Mouse (Mus musculus): ENCODE measurements around the gene Strn4.

Gene Strn4

GRCm38 (mm10) chr7:16810920-16811648, 4.6 kb upstream of the Strn4 start:
- no peak for DNase-seq (ENCODE audit: low spot score)

- DNase-seq (ENCODE audit: low spot score) = no peak
Measured at GRCm38 (mm10) chr7:16811649-16812070, 4.0 kb upstream of the Strn4 start.

GRCm38 (mm10) chr7:16812505-16812904, 3.2 kb upstream of the Strn4 start:
- DNase-seq (ENCODE audit: low spot score) = no peak

GRCm38 (mm10) chr7:16816078-16816474, 387 bp downstream of the Strn4 start:
- DNase-seq (ENCODE audit: low spot score) = peak; percentile 86

- peak; percentile 73 for DNase-seq (ENCODE audit: low spot score)
Measured at GRCm38 (mm10) chr7:16816475-16817122, 910 bp downstream of the Strn4 start, which contains the start of gene Fkrp. Gene Fkrp, minus strand, starts transcription at chr7:16816732.

- no peak for DNase-seq (ENCODE audit: low spot score)
Measured at GRCm38 (mm10) chr7:16817693-16818092, 2.0 kb downstream of the Strn4 start.

GRCm38 (mm10) chr7:16819794-16820193, 4.1 kb downstream of the Strn4 start:
- DNase-seq (ENCODE audit: low spot score) = no peak

GRCm38 (mm10) chr7:16820271-16820763, 4.6 kb downstream of the Strn4 start:
- peak; percentile 3 for DNase-seq (ENCODE audit: low spot score)

GRCm38 (mm10) chr7:16821091-16821490, 5.4 kb downstream of the Strn4 start:
- DNase-seq (ENCODE audit: low spot score) = no peak

- DNase-seq (ENCODE audit: low spot score) = no peak
Measured at GRCm38 (mm10) chr7:16821669-16822101, 6.0 kb downstream of the Strn4 start.

GRCm38 (mm10) chr7:16823734-16824133, 8.0 kb downstream of the Strn4 start:
- DNase-seq (ENCODE audit: low spot score) = no peak

GRCm38 (mm10) chr7:16825785-16826184, 10.1 kb downstream of the Strn4 start:
- DNase-seq (ENCODE audit: low spot score) = no peak

GRCm38 (mm10) chr7:16826571-16826970, 10.9 kb downstream of the Strn4 start:
- DNase-seq (ENCODE audit: low spot score) = no peak

- no peak for DNase-seq (ENCODE audit: low spot score)
Measured at GRCm38 (mm10) chr7:16827274-16827673, 11.6 kb downstream of the Strn4 start.

GRCm38 (mm10) chr7:16830449-16830848, 14.8 kb downstream of the Strn4 start:
- no peak for DNase-seq (ENCODE audit: low spot score)

GRCm38 (mm10) chr7:16837916-16838803, 22.5 kb downstream of the Strn4 start:
- DNase-seq (ENCODE audit: low spot score) = no peak

GRCm38 (mm10) chr7:16838804-16839426, 23.2 kb downstream of the Strn4 start:
- no peak for DNase-seq (ENCODE audit: low spot score)

GRCm38 (mm10) chr7:16839427-16840108, 23.9 kb downstream of the Strn4 start:
- DNase-seq (ENCODE audit: low spot score) = no peak

GRCm38 (mm10) chr7:16840109-16840491, 24.4 kb downstream of the Strn4 start:
- no peak for DNase-seq (ENCODE audit: low spot score)

GRCm38 (mm10) chr7:16841078-16841477, 25.4 kb downstream of the Strn4 start:
- DNase-seq (ENCODE audit: low spot score) = no peak

Measured in testis, postnatal 14 days (tissue).